Mouse (Mus musculus): ENCODE results near the gene Zfp473.
"Not testable (repeated sequence)": the region's sequence is repeated elsewhere in the genome, so short reads cannot be mapped to it uniquely, and the experiment has no call there.

Zfp473 gene

DNA sequence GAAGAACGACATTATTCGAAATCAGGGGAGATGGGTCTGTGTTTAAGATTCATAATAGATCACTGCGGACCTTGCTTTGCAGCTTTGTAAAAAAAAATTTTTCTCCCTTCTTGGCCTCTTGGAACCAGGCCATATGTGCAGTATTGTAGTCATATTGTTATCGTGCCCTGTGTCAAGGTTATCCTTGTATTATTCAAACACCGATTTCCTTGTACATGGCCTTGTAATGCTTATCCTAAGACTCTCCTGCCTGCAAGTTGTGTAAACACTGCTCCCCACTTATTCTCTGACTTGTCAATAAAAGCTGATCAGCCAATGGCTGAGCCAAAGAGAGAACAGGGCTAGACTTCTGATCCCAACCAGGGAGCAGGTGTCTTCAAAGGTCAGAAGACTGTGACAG, 28.8 kb downstream of the Zfp473 start:
- ATAC-seq (ENCODE audit: low TSS enrichment) = no peak

DNA sequence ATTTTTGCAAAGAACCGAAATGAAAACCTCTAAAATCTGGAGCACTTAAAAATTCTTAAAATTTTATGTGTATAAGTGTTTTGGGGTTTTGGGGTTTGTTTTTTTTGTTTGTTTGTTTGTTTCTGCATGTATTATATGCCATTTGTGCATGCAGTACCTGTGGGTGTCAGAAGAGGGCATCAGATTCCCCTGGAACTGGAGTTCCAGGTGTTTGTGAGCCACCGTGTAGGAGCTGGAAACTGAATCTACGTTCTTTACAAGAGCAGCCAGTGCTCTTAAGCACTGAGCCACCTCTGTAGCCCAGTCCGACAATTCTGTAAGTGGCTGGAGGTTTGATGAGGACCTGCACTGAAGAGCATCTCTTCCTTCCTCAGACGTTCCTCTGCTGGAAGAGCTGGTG, 41.0 kb downstream of the Zfp473 start:
- no peak for ATAC-seq (ENCODE audit: low TSS enrichment)

DNA sequence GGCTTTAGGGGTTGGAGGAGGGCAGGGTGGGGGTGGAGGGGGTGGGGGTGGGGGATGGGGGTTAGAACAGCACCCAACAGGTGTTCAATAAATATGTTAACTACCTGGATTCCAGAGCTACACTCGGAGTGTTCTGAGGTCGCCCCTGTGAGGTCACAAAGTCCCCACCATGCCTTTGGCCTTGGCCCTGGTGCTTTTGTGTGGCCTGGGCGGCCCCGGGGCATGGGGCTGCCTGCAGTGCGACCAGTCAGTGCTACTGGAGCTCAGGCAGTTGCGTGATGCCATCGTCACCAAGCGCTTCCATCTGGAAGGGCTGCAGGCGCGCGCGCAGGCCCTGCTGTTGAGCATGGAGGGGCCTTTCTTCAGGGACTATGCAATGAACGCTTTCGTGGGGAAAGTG, 42.3 kb downstream of the Zfp473 start, which contains the start of gene Izumo2:
Izumo2 (plus strand) TSS at position 169 of the 400 bp plus-strand sequence.
- no peak for ATAC-seq (ENCODE audit: low TSS enrichment)

DNA sequence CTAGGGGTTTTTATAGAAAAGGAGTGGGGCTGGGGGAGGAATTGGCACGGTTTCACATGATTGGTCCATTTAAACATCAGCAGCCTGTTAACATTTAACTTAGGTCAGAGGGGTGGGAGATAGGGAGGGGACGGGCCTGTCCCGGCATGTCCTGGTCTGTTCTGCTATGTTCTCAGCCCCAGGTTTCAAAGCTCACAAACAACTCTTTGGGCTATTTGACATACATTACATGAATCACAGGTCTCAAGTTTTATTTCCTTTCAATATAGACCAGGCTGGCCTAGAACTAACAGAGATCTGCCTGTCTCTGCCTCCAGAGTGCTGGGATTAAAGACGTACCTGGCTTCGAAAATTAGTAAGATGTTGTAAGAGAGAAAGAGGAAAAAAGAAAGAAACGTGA, 42.8 kb downstream of the Zfp473 start:
- ATAC-seq (ENCODE audit: low TSS enrichment) = not testable (repeated sequence)

DNA sequence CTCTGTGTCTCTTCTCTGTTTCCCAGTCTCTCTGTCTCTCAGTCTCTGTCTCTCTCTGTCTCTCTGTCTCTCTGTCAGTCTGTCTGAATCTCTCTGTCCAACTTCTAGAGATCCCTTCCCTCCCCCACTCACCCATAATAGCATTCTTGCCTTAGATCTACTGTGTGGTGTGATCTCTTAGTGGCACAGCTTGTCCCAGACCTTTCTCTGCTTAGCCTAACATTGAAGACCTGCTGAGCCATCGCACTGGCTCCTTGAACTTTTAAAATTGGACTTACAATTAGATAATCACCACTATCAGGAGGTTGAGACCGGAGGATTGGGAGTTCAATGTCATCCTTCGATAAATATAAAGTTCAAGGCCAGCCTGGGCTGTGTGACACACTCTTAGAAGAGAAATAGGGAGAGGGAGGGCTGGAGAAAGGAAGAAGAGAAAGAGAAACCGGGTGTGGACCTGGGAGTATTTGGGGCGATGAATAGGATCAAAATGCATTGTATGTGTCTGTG, 43.6 kb downstream of the Zfp473 start:
- no peak for ATAC-seq (ENCODE audit: low TSS enrichment)

DNA sequence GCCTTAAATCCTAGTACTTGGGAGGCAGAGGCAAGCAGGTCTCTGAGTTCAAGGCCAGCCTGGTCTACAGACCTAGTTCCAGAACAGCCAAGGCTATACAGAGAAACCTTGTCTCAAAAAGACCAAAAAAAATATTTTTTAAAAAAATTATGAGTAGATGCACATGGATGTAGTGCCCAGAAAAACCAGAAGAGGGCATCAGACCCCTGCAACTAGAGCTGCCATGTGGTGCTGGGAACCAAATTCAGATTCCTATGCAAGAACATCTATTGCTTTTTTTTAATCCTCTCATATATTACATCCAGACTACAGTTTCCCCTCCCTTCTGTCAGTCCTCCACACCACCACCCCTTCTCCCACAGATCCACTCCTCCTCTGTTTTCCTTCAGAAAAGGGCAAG, 44.5 kb downstream of the Zfp473 start:
- no peak for ATAC-seq (ENCODE audit: low TSS enrichment)

DNA sequence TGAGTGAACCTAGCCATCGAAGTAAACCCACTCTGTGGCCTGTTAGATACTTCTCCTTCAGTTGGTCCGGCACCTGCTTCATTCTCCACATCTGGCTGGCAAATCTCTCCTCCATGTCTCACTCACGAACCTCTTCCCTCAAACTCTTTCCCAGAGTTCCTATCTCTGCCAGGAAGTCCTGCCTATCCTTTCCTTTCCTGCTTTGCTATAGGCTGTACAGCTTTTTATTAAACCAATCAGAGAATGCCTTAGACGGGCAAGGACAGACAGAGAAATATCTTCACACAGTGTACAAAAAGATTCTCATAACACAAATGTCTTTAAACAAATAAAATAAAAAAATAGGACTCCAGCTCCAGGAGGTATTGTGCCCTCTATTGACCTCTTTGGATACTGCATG, 45.8 kb downstream of the Zfp473 start:
- ATAC-seq (ENCODE audit: low TSS enrichment) = no peak

DNA sequence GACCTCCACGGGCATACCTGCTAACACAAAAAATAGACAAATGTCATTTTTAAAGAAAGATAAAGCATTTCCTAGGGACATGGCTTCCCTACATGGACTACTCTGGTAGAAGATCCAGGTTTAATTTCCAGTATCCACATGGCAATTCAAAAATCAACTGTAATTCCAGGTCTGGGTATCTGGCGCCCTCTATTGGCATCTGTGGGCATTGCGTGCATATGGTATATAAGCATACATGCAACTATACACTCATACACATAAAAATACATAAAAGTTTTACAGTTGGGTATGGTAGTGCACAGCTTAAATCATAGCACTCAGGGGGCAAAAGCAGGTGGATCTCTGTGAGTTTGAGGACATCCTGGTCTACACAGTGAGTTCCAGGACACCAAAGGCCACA, 46.5 kb downstream of the Zfp473 start:
- no peak for ATAC-seq (ENCODE audit: low TSS enrichment)

DNA sequence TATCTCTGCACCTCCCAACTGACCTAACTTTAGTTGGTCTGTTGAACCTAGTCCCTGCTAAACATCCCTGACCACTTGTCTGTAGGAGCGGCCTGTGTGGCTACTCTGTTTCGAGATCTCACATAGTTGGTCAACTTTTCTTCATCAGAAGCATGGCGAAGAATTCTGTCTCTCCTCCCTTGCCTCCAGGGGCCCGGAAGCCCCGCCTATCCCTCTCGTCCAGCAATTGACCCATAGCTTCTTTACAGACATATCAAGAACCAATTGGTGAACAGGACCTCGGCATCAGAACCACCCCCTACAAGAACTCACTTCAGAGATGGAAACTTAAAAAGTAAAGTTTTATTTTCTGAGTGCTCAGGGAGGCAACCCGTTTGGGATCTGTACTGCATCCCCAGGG, 47.9 kb downstream of the Zfp473 start:
- ATAC-seq (ENCODE audit: low TSS enrichment) = no peak

DNA sequence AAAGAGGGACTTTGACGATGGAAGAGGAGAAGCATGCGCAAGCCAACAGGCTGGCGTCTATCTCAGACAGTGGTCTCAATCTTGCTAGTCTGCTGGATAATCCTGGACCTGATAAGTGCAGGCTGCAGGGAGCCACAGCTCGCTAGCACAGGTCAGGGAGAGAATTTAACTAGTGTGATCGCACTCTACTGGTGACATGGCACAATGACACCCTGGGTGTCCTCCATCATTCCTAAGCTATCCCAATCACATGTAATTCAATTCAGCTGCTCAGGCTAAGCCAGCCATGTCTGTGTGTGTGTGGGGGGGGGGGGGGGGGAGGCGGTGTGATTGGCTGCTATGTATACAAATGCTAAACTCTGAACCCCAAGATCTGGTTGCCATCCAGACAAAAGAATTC, 48.9 kb downstream of the Zfp473 start:
- ATAC-seq (ENCODE audit: low TSS enrichment) = peak; percentile 64; the same call in 1 of the 2 replicates

DNA sequence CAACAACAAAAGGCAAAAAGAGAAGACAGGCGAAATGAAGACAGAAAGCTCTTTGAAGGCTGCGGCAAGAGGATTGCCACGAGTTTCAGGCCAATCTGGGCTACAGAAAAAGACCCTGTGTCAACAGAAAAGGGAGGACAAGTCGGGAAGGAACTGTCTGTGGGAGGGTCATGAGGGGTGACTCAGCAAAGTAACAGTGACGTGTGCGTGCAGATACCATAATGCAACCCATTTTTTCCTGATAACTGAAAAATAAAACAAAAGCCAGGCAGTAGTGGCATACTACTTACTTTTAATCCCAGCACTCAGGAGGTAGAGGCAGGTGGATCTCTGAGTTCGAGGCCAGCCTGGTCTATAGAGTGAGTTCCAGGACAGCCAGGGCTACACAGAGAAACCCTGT, 52.9 kb downstream of the Zfp473 start:
- ATAC-seq (ENCODE audit: low TSS enrichment) = no peak

DNA sequence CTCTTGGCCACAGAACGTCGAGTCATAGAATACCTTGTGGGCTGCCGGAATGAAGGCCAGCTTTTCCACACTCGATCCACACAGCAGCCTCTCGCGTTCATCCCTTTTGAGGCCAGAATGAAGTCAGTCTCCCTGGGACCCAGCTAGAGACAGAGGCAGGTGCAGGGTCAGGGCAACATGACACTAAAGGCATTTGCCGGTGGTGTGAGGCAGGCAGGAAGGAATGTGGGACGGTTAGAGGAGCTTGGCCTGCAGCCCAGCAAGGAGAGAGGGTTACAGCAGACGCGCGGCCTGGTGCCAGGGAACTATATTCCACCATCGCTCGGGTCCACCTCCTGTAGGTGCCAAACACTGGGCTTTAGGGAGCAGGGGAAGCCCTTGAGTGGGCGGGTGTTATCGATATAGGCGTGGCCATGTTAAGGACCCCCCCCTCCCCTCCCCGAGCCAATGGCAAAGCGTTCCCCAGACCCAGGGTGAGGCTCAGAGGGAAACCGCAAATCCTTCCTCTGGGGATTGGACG, 53.6 kb downstream of the Zfp473 start:
- no peak for ATAC-seq (ENCODE audit: low TSS enrichment)

DNA sequence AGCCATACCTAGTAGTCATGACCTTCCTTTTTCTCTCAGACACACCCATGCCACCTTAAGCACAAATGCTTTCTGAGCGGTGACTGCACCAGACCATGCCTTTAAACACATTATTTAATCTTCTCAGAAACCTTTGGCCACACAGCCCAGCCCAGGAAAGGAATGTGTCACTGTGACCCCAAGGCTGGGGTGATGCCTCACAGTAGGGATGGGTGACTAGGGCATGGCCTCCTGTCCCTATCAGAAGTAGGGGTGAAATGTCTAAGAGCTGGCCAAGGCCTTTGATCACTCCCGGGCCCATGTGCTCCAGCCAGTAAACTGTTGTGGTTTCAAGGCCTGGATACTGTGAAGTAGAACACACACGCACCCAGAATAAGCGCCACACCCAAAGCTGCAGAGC, 55.6 kb downstream of the Zfp473 start:
- no peak for ATAC-seq (ENCODE audit: low TSS enrichment)

DNA sequence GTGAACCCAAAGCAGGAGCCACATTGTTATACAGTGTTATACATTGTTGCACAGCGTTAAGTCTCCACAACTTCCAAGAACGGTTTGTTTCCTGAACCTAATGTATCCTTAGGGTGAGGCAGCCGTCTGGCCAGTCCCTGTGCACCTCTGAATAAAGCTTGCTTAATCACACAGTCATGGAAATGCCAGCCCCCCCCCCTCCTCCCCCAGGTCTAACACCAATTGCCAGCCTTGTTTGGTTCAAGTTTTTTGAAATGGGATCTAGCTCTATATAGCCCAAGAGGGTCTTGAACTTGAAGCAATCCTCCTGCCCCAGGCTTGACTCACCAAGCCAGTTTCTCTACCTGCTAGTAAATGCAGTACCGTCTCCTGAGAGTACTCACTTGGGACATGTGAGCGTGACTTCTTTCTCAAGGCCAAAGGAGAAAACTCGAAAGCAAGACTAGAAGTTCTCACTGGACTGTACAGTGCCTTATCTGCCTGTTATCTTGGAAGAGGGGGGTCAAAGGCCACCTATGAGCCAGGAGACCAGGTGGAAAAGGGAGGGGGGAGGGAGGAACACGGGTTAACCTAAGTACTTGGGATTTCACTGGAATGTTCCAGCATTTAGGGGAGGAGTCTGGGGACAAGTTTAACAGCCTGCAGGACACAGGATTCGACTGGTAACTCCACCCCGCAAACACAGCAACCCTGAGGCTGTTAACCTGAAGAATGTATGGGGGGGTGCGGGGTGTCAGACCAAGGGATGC, 57.2 kb downstream of the Zfp473 start:
- no peak for ATAC-seq (ENCODE audit: low TSS enrichment)

DNA sequence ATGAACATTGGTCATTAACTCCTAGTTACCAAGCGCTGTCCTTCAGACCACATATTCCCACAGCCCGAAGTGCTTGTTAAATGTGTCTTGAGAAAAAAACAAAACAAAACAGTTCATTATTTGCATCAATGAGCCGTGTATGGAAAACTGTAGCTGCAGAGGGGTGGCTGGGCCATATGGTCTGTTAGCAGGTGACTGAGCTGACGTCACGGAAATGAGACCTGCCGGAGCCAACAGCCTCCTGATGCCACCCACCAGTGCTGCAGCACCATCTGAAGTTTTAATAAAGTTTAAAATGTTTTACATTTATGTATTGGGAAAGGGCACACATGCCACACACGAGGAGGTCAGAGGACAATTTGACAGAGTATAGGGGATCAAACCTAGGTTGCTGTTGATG, 61.5 kb downstream of the Zfp473 start:
- ATAC-seq (ENCODE audit: low TSS enrichment) = no peak

DNA sequence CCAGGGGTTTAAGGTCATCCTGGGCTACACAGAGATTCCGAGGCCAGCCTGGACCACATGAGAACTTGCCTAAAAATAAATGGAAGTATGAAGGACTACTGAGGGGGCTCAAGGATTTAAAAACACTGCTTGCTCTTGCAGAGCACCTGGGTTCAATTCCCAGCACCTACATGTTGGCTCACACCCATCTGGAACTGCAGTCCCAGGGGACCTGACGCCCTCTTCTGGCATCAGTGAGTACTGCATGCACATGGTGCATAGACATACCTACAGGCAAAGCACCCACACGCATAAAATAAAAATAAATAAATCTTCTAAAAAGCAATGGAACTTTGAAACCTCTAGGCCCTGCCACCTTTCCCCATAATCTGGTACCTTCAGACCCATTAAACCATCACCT, 62.0 kb downstream of the Zfp473 start:
- ATAC-seq (ENCODE audit: low TSS enrichment) = no peak

DNA sequence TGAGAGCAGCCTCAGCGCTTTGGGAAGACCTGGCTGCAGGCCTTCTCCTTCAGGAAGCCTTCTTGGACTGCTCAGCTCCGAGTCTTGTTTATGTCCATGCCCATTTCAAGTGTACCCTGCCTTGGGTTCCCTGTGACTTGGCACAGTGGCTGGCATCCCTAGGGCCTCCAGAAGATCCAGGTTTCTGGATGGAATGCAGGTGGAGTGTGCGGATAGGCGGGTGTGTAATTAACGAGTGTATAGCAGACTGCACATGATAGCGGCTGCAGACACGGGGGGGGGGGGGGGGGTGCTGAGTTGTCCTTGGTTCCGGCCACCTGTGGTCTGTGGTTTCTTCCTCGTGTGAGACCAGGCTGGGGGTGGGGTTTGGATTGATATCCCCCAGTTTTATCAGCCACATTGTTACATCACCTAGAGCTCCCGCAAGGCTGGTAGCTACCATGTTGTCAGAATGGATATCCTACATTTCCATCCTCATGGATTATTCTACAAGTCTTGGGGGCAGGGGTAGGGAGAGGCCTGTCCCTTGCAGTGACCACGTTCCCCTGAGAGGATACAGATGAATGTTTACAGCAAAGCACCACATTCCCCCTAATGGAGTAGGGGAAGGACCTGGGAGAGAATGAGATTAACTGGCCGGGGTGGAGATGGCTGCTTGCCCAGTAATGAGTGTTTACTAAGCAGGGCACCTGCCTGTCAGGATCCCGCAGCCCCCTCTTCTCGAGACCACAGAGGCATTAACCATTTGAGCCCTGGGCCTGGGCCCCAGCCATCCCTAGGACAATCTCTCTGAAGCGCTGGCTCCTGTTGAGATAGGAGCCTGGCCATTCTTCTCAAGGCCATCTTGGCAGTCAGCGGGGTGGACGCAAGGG, 65.1 kb downstream of the Zfp473 start:
- ATAC-seq (ENCODE audit: low TSS enrichment) = no peak

DNA sequence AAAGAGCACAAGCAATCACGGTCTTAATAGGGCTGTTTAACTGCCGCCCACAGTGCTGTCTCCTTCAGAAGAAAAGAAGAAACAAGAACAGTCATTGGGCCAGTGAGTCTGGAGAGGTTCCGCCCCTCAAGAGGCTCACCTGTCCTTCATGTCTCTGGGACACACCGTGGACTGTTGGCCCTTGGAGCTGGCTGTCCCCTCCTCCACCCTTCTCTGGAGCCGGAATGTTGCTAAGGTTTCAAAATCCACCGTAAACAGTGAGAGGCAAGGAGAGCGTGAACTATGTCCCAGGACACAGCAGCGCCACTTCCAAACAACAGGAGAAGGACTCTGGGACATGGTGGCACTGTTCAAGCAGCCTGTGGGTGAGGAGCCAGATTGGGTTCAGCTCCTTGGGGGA, 67.2 kb downstream of the Zfp473 start:
- ATAC-seq (ENCODE audit: low TSS enrichment) = no peak
